Mouse (Mus musculus): ENCODE results near the gene Lmo1.

DNA sequence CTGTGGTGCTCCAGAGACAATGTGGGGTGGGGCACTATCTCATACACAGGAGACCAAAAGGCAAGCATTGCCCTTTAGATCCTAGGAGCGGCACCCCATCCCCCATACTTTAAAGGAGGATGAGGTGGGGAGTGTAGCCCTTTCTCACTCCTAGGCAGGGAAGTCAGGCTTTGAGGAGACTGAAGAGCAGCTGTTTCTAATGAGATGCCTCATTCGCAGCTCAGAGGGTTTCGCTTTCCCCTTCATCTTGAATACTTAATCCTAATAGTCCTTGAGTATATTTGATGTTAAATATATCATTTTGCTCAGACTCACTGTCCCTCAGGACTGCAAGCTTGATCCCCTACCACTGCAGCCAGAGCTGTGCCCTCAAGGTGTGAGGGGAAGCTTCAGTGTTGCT lies 3.1 kb downstream of the Lmo1 start:
- TF ChIP-seq CTCF (conservative IDR thresholded peaks at IDR 0.05; ENCODE audit: low read length) (no peak), NANOG (IDR thresholded peaks at IDR 0.05; ENCODE audit: borderline replicate concordance, low read length) (no peak), POU5F1 (IDR thresholded peaks at IDR 0.05; ENCODE audit: borderline replicate concordance, low read length) (no peak)
